Mouse (Mus musculus) small intestine, adult 2 months (tissue): ENCODE data around the gene Pgbd1.

Source experiments
- CTCF ChIP-seq: fragments of 200-500 bp; IDR thresholded peaks from 2 replicates; pipeline ENCODE4 v1.5.1; 2012; ENCODE audit warnings: low read depth, mild to moderate bottlenecking, control low read depth, inconsistent platforms, low read length, moderate library complexity, mixed read lengths; ENCODE audit not compliant: insufficient replicate concordance, insufficient read length; ENCODE audit errors: extremely low read depth
- POLR2A ChIP-seq: fragments of 200-500 bp; IDR thresholded peaks from 2 replicates; pipeline ENCODE4 v1.6.1; 2012; ENCODE audit warnings: low read depth, mild to moderate bottlenecking, control low read depth, inconsistent platforms, low read length, moderate library complexity

DNA sequence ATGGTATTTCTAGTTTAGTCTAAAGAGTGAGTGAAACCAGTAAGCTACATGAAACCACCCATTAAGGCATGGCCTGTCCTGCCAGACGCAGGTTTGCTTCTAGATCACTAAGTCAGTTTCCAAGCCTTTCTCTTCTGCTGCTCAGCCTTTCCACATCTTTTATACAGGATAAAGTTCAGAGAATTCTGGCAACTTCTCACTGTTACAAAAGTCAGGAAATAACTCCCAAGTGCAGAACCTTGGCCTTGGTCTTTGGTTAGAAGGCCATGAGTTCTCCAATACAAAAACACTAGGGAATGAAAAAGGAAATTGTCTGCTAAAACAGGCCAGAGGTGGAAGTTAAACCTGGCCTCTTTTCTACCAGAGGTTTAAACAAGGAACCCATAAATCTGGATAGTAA lies 45.6 kb downstream of the Pgbd1 start:
- no peak for TF ChIP-seq CTCF
- TF ChIP-seq POLR2A: no peak
